Mouse (Mus musculus) T-helper 1 cell (primary cell): ENCODE measurements at regions not wholly inside any gene's neighbourhood (a gene's known extent, or its start where the extent isn't known, plus 50 kb on each side); places are given as distances from the start of the nearest gene placed in this dataset.
"Not testable (repeated sequence)": the region's sequence is repeated elsewhere in the genome, so short reads cannot be mapped to it uniquely, and the experiment has no call there.

Experiments
- in situ Hi-C: fragments of 300-600 bp; cut with MboI, MseI; formaldehyde crosslinking; loops from one replicate; pipeline ENCODE4 v1.15.1; 2025; ENCODE audit warnings: high pct_unique_total_duplicates

DNA sequence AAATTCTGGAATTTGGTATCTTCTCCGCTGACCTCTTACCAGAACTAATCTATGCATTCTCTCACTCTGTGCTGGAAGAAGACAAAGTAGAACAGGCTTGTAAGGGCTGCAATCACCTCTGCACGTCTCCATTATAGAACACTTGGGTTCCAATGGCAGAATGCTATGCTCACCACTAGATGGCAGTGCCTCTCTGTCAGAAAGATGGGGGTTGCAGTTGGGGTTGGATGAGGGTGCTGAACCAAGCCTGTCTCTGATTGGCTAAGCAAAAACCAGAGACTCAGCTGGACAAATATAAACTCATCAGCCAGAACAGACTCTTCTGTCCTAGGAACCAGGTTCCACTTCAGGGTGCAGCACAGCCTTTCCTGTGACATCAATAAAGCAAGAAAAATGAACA, 850.0 kb upstream of the Olfr1507 start:
- in situ Hi-C loops = not testable (repeated sequence)

- in situ Hi-C loops = loop anchor here (5.0 kb wide), 1 partner anchor 388 kb away; no protein-coding TSS in a partner anchor
Observed at GRCm38 (mm10) chr14:53343849-53344248, 848.3 kb upstream of the Olfr1507 start.

GRCm38 (mm10) chr14:53339167-53339566, 843.6 kb upstream of the Olfr1507 start:
- in situ Hi-C loops = not testable (repeated sequence)

DNA sequence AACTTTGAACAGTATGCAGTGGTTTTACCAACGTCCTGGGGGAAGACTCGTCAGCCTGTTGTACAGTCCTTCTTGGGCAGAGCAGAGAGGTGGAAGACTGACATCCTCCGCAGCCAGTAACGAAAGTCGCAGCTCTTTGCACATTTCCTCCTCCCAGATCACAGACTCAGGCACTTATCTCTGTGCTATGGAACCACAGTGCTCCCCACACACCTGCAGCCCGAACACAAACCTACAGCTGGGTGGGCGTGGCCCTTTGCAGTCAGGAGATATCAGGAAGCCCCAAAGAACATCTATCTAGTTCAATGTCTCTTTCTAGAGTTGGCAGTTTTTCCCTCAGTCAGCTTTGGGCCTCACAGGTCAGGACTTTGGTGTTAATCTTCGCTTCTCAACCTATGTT, 841.9 kb upstream of the Olfr1507 start:
- in situ Hi-C loops = not testable (repeated sequence)

- in situ Hi-C loops = not testable (repeated sequence)
Observed at GRCm38 (mm10) chr14:53336705-53337104, 841.2 kb upstream of the Olfr1507 start.

GRCm38 (mm10) chr14:53334451-53334850, 838.9 kb upstream of the Olfr1507 start:
- in situ Hi-C loops = not testable (repeated sequence)

- in situ Hi-C loops = not testable (repeated sequence)
Observed at GRCm38 (mm10) chr14:53331153-53331552, 835.6 kb upstream of the Olfr1507 start.

DNA sequence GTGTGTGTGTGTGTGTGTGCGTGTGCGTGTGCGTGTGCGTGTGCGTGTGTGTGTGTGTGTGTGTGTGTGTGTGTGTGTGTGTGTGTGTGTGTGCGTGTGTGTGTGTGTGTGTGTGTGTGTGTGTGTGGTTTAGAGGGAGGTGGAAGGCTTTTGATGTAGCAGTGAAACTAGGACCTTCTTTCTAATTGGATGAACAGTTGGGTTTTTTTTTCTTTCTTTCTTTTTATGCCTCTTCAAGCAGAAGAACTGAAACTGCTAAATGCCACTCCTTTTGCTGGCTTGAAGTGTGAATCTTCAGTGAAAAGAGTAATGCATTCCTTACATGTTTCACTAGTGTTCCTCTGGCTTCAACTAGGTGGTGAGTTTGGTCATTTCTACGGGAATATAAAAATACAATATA, 828.8 kb upstream of the Olfr1507 start:
- in situ Hi-C loops = loop anchor here (25.0 kb wide), 1 partner anchor 237 kb away; no protein-coding TSS in a partner anchor

- in situ Hi-C loops = loop anchor here (25.0 kb wide), 1 partner anchor 231 kb away; no protein-coding TSS in a partner anchor
Observed at GRCm38 (mm10) chr14:53318512-53319309, 823.2 kb upstream of the Olfr1507 start.

DNA sequence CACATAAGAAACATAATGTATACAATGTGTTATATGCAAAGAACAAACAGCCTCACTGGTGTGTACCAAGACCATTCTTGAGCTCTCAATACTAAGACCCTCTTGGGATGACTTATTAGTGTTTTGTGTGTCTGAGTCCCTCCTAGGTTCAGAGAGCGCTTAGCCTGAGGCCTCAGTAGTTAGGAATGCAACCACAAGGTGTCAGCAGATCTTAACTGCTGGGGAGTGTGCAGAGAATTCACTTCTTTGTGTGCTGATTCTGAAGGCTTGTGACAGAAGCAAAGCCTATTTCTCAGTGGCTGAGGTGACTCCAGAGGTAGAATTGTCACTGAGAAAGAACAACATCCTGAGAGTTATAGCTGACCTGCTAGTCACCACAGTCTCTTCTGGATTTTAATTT, 816.9 kb upstream of the Olfr1507 start:
- in situ Hi-C loops = loop anchor here (25.0 kb wide), 1 partner anchor 225 kb away; no protein-coding TSS in a partner anchor

- in situ Hi-C loops = loop anchor here (25.0 kb wide), 1 partner anchor 216 kb away; no protein-coding TSS in a partner anchor
Observed at GRCm38 (mm10) chr14:53303179-53303578, 807.6 kb upstream of the Olfr1507 start.

- in situ Hi-C loops = loop anchor here (25.0 kb wide), 1 partner anchor 215 kb away; no protein-coding TSS in a partner anchor
Observed at GRCm38 (mm10) chr14:53302491-53302829, 806.9 kb upstream of the Olfr1507 start.

DNA sequence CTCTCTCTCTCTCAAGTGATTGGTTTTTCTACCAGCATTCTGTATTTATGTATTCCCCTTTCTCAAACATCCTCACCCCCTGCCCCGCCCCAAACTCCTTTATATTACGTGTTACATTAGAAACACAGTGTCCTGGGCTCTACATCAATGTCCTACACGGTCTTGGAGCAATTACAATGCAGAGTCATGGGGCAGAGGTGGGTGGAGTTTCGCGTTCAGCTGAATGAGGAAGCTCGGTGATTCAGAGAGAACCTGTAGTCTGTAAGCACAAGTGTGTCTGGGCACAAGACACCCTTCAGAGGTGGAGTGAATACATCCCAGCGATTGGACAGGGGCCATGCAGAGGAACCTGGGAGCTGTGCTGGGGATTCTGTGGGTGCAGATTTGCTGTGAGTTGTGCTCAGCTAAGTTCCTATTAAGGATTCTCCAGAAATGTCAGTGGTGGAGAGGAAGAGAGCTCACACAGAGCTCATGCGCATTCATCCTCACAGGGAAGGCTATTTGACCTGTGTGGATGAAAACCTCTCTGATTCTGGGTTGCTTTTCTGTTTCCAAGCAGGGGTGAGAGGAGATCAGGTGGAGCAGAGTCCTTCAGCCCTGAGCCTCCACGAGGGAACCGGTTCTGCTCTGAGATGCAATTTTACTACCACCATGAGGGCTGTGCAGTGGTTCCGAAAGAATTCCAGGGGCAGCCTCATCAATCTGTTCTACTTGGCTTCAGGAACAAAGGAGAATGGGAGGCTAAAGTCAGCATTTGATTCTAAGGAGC, 806.4 kb upstream of the Olfr1507 start:
- in situ Hi-C loops = loop anchor here (25.0 kb wide), 1 partner anchor 215 kb away; no protein-coding TSS in a partner anchor

GRCm38 (mm10) chr14:53301110-53301509, 805.6 kb upstream of the Olfr1507 start:
- in situ Hi-C loops = loop anchor here (25.0 kb wide), 1 partner anchor 214 kb away; no protein-coding TSS in a partner anchor

DNA sequence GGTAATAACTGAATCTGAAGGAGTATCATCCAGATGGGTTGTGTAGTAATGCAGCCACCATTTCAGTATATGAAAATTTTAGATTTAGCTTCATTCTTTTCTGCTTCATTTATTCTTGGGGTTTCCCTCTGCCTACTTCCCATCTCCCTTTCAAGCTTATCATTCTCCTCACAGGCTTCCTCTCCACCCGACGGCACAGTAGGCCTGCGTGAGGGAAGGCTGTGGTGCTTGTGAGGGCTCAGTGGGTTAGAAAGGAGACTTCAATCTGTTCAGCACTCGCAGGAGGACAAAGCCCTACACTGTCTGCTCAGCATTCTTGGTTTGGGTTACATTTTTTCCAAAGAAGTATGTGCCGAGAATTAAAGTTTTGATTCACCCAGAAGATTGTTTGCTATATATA, 804.2 kb upstream of the Olfr1507 start:
- in situ Hi-C loops = loop anchor here (10.0 to 25.0 kb wide), 3 partner anchors 212 to 487 kb away; no protein-coding TSS in a partner anchor

- in situ Hi-C loops = loop anchor here (25.0 kb wide), 1 partner anchor 471 kb away; no protein-coding TSS in a partner anchor
Observed at GRCm38 (mm10) chr14:53283350-53284141, 788.0 kb upstream of the Olfr1507 start.

- in situ Hi-C loops = not testable (repeated sequence)
Observed at GRCm38 (mm10) chr14:53273218-53273617, 777.7 kb upstream of the Olfr1507 start.

DNA sequence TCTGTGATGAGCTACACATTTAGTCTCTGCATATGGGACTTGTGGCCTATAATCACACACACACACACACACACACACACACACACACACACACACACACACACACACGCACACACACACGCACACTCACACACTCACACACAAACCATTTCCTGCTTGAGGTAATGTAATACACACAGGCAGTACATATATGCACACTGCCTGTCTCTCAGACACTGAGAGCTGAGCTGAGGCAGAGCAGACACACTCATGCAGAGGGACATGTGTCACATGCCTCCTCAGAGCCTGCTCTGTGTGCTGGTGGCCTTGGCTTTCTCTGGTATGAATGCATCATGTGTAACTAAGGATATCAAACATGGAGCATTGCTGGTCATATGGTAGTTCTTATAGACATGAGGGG, 772.1 kb upstream of the Olfr1507 start:
- in situ Hi-C loops = loop anchor here (10.0 kb wide), 1 partner anchor 313 kb away; no protein-coding TSS in a partner anchor

GRCm38 (mm10) chr14:53255962-53256361, 760.4 kb upstream of the Olfr1507 start:
- in situ Hi-C loops = not testable (repeated sequence)

DNA sequence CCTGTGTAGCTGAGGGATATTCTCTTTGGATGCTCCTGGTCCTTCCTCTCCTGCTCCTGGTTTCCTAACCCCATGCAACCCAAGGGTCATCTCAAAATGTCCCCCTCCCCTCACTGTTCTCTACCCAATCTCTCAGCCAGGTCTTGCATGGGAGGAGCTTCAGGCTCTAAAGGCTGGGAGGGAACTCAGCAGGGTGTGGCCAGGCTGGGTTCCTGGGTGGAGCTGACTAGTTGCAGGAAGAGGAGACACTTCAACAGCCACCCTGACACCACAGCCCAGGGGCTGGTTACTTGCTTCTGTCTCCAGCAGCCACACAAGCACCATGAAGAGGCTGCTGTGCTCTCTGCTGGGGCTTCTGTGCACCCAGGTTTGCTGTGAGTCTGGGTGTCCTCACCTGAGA, 757.9 kb upstream of the Olfr1507 start:
- in situ Hi-C loops = not testable (repeated sequence)

DNA sequence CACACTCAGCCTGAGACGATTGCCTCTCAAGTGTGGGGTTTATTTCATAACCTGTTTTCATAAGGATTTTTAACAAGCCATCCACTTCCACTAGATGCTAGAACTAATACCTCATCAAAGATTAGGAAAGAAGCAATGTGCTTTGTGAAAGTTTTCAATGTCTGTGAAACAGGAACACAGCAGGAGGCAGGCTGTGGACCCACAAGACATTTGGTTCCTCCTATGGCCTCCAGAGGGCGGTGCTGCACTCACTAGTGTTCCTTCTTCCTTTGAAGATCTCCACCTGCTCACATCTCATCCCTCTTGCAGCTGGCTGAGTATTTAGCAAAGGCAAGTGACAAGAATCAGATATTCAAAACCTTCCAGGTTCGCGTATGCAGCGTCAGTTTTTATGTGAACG, 735.6 kb upstream of the Olfr1507 start:
- in situ Hi-C loops = loop anchor here (5.0 kb wide), 1 partner anchor 314 kb away; no protein-coding TSS in a partner anchor
